Mouse (Mus musculus) stomach, postnatal 0 days (tissue): ENCODE results near the gene Ext2.

Source experiments
- CTCF ChIP-seq: IDR thresholded peaks from 2 replicates; pipeline ENCODE4 v1.5.1; 2016; ENCODE audit warnings: antibody characterized with exemption, low read depth, mild to moderate bottlenecking, moderate library complexity
- EP300 ChIP-seq: optimal IDR thresholded peaks from 2 replicates; pipeline ENCODE3; 2016; ENCODE audit warnings: antibody characterized with exemption

- TF ChIP-seq CTCF: no peak
- TF ChIP-seq EP300: no peak
Observed at GRCm38 (mm10) chr2:93654336-93655055, 167.9 kb downstream of the Ext2 start.
